Mouse (Mus musculus) midbrain, postnatal 0 days (tissue): ENCODE data around the gene Fbxo2. TPM values are rescaled to one million over a fixed set of nuclear protein-coding genes. Genes with fewer than 3 reads are reported as not detected.

Experiments used
- ATAC-seq: fragments of 200-750 bp; cut with Nextera tagmentation; 2 replicates; pipeline ENCODE4 v1.8.0; 2017; ENCODE audit warnings: moderate number of reproducible peaks, mild to moderate bottlenecking, moderate TSS enrichment, moderate library complexity; ENCODE audit not compliant: low FRiP score
- DNase-seq: peaks from one replicate; pipeline ENCODE4 v3.0.0-alpha.2; 2015; ENCODE audit warnings: low spot score
- H3K27ac ChIP-seq: fragments of 300-500 bp; sonication (generic); 2 replicates; pipeline ENCODE4 v1.5.1; 2014; ENCODE audit warnings: low read depth, mild to moderate bottlenecking, low read length, mixed read lengths
- H3K27me3 ChIP-seq: fragments of 300-500 bp; sonication (generic); 2 replicates; pipeline ENCODE4 v1.6.1; 2014; ENCODE audit warnings: low read length, control low read depth, mixed read lengths; ENCODE audit not compliant: insufficient read depth
- H3K36me3 ChIP-seq: fragments of 300-500 bp; sonication (generic); 2 replicates; pipeline ENCODE4 v1.6.1; 2014; ENCODE audit warnings: low read length, control low read depth, mixed read lengths; ENCODE audit not compliant: insufficient read depth
- H3K4me1 ChIP-seq: fragments of 300-500 bp; sonication (generic); 2 replicates; pipeline ENCODE4 v1.6.1; 2014; ENCODE audit warnings: mild to moderate bottlenecking, control low read depth, antibody characterized with exemption, low read length, mixed read lengths; ENCODE audit not compliant: insufficient read depth
- H3K4me2 ChIP-seq: fragments of 300-500 bp; sonication (generic); 2 replicates; pipeline ENCODE4 v1.6.1; 2014; ENCODE audit warnings: low read depth, mild to moderate bottlenecking, low read length, mixed read lengths; ENCODE audit not compliant: poor library complexity, severe bottlenecking
- H3K4me3 ChIP-seq: fragments of 300-500 bp; sonication (generic); 2 replicates; pipeline ENCODE4 v1.5.1; 2014; ENCODE audit warnings: low read depth, mild to moderate bottlenecking, low read length, moderate library complexity
- H3K9ac ChIP-seq: fragments of 300-500 bp; sonication (generic); replicated peaks from 2 replicates; pipeline ENCODE4 v1.6.1; 2014; ENCODE audit warnings: mild to moderate bottlenecking, low read length, moderate library complexity, mixed read lengths; ENCODE audit not compliant: poor library complexity, severe bottlenecking
- H3K9me3 ChIP-seq: fragments of 300-500 bp; sonication (generic); 2 replicates; pipeline ENCODE4 v1.6.1; 2016; ENCODE audit warnings: low read length, control low read depth
- CTCF ChIP-seq: IDR thresholded peaks from 2 replicates; pipeline ENCODE4 v1.5.1; 2016; ENCODE audit warnings: antibody characterized with exemption, mild to moderate bottlenecking
- WGBS: fragments of 180-500 bp; shearing (Covaris S2); extraction: QIAGEN DNeasy Blood & Tissue Kit; methylation state at CpG from one replicate; pipeline ENCODE4 v1.1.7; 2014; 5-methylcytosine and 5-hydroxymethylcytosine counted together
- polyA plus RNA-seq: library from polyadenylated mRNA; unstranded; fragments of >200 nt; fragmentation: Nextera tagmentation; extraction: Ambion mirVana; gene quantifications from 2 replicates; pipeline ENCODE4 v1.2.1, GENCODE M21; 2015
- total RNA-seq: library from RNA; depleted of rRNA; stranded (reverse); fragments of >200 nt; gene quantifications from 2 replicates; pipeline ENCODE4 v1.2.3, GENCODE M21; 2014

Fbxo2 gene
- total and polyA plus RNA-seq, 2 experiments from 2014 or later, result 17.0 to 17.5 TPM

DNA sequence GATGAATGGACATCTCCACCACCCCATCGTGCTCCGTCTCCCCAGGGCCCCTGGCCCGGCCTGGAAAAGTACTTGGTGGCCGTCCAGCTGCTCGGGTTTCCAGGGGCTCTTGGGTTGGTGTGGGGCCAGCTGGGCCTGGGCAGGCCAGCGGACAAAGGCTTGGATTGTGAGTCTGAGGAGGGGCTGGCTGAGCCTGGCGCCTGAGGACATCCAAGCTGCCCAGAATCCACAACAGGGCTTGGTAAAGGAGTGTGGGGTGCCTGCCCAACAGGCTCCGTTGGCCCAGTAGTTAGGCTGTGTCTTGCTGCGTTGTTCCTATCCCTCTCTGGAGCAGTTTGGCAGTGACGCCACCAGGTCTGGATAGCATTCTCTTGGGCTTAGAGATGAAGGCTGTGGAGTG, 6.0 kb downstream of the Fbxo2 start:
- Histone ChIP-seq H3K36me3 (no peaks in the 10 kb centered on the region), H3K27me3 (peaks cover 38% of the 10 kb centered on the region), H3K4me2 (no peak overlapping the region), H3K27ac (peak overlapping the region; percentile 18; the same call in 1 of the 2 replicates), H3K4me1 (peaks cover 6% of the 10 kb centered on the region; the same call in 1 of the 2 replicates), H3K9ac (no peak overlapping the region), H3K4me3 (no peak overlapping the region), H3K9me3 (no peaks in the 10 kb centered on the region)
- 11% methylated on average over 10 of the region's 10 CpGs for WGBS
- TF ChIP-seq CTCF, result no peak
- DNase-seq (peak; percentile 90), ATAC-seq (peak; percentile 74)

DNA sequence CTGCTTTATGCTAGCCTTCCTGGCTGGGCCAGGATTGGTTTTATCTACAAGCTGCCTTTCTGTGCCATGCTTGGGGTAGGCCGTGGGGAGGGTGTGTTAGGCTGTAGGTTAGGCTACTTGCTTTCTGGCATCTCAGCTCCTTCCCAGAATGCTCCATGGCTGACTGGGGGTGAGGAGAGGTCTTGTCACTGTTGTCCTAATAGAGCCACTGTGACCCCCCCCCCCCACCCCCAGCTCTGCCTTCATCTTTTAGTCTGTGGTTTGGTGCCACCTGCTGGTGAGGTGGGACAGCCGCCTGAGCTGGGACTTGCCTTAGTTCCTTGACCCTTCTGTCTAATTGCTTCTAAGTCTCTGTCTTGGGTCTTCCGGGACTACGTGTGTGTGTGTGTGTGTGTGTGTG, 6.6 kb downstream of the Fbxo2 start:
- peak; percentile 74 for DNase-seq
- Histone ChIP-seq H3K9ac (no peak overlapping the region), H3K4me2 (no peak overlapping the region), H3K4me3 (no peak overlapping the region), H3K4me1 (peaks cover 6% of the 10 kb centered on the region; the same call in 1 of the 2 replicates), H3K36me3 (no peaks in the 10 kb centered on the region), H3K9me3 (no peaks in the 10 kb centered on the region), H3K27me3 (peaks cover 38% of the 10 kb centered on the region), H3K27ac (no peak overlapping the region)
- 8% methylated on average over 4 of the region's 4 CpGs for WGBS
- ATAC-seq, result peak; percentile 8; the same call in 1 of the 2 replicates
- peak; percentile 72 for TF ChIP-seq CTCF

DNA sequence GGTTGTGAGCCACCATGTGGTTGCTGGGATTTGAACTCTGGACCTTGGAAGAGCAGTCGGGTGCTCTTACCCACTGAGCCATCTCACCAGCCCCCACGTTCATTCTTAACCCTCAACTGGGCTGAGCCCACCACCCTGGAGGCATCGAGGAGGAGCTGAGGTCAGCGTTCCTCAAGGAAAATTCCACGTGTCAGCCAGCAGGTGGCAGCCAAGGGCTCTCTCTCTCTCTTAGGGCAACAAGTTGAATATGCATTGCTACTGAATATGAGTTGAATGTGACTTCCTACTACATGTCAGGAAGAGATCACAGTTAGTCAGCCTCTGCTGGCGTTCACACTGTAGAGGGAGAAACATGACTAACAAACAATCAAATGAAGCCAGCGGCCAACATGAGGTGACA, 7.9 kb downstream of the Fbxo2 start:
- no peaks in the 10 kb centered on the region for H3K36me3 ChIP-seq
- no peak overlapping the region for H3K4me2 ChIP-seq
- H3K27ac ChIP-seq, result no peak overlapping the region
- 24% methylated on average over 7 of the region's 7 CpGs for WGBS
- peaks cover 9% of the 10 kb centered on the region; the same call in 1 of the 2 replicates for H3K4me1 ChIP-seq
- H3K4me3 ChIP-seq, result no peak overlapping the region
- DNase-seq (peak; percentile 70), ATAC-seq (no peak)
- H3K9me3 ChIP-seq, result no peaks in the 10 kb centered on the region
- peak; percentile 86 for TF ChIP-seq CTCF
- H3K9ac ChIP-seq, result no peak overlapping the region
- peaks cover 37% of the 10 kb centered on the region for H3K27me3 ChIP-seq

DNA sequence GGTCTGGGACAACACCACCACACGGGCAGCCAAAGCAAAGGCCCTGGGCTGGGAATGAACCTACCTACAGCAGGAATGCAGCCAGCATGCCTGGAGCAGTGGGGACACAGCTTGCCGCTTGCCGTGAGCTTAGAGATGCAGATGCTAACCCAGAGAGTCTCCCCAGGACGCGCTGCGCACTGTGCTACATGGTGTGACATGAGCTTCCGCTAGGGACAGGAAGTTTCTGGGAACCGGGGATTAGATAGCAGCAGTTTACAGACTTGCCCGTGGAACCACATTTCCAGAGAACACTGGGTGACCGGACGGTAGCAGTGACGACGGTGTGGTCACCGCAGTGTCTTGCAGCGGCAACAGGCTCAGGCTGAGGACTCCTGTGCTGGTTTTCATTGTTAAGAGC, 9.2 kb downstream of the Fbxo2 start:
- H3K27me3 ChIP-seq, result peaks cover 28% of the 10 kb centered on the region
- H3K27ac ChIP-seq, result no peak overlapping the region
- no peak for ATAC-seq
- H3K36me3 ChIP-seq, result no peaks in the 10 kb centered on the region
- DNase-seq, result no peak
- 27% methylated on average over 15 of the region's 15 CpGs for WGBS
- H3K4me1 ChIP-seq, result peaks cover 3% of the 10 kb centered on the region; the same call in 1 of the 2 replicates
- no peak overlapping the region for H3K4me2 ChIP-seq
- no peaks in the 10 kb centered on the region for H3K9me3 ChIP-seq
- no peak overlapping the region for H3K4me3 ChIP-seq
- peak; percentile 29; the same call in 1 of the 2 replicates for TF ChIP-seq CTCF
- H3K9ac ChIP-seq, result no peak overlapping the region

DNA sequence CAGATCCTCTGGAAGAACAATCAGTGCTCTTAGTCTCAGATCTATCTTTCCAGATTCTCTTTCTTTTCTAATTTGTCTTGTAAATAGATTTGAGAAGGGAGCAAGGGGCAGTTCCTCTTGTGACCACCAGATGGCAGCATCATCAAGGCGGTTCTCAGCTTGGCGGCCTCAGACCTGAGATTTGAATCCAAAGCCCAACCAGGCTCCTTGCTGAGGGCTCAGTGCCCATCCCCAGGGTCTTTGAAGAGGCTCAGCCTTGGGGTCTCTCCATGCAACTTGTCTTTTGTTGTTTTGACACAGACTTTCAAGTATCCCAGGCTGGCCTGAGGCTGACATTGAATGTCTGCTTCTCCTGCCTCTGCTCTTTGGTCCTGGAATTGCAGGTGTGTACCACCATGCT, 10.4 kb downstream of the Fbxo2 start:
- Histone ChIP-seq H3K9me3 (no peaks in the 10 kb centered on the region), H3K27ac (no peak overlapping the region), H3K4me2 (no peak overlapping the region), H3K36me3 (no peaks in the 10 kb centered on the region), H3K27me3 (peaks cover 20% of the 10 kb centered on the region; the same call in 1 of the 2 replicates), H3K9ac (no peak overlapping the region), H3K4me1 (peaks cover 3% of the 10 kb centered on the region; the same call in 1 of the 2 replicates), H3K4me3 (no peak overlapping the region)
- peak; percentile 99 for TF ChIP-seq CTCF
- DNase-seq (peak; percentile 63), ATAC-seq (no peak)
- 2% methylated on average over 2 of the region's 2 CpGs for WGBS

DNA sequence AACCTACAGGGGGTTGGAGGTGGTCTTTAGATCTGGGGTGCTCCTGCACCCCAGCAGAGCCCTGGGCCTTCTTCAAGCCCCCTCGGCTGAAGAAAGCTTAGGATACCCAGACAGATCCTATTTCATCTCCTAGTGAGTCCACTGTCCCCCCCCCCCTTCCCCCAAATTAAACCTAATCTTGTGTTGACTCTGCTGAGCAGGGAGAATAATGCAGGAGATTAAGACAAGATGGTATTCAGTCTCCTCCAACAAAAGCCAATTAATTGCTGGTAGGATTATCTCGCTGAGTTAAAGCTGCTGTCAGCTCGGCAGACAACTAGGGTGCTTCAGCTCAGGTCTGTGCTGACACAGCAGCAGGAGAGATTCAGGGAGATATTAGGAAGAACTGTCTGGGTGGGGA, 10.8 kb downstream of the Fbxo2 start:
- no peak for TF ChIP-seq CTCF
- H3K9me3 ChIP-seq, result no peaks in the 10 kb centered on the region
- no peak overlapping the region for H3K4me2 ChIP-seq
- no peak overlapping the region for H3K4me3 ChIP-seq
- no peak for ATAC-seq
- no peak overlapping the region for H3K27ac ChIP-seq
- H3K9ac ChIP-seq, result no peak overlapping the region
- H3K4me1 ChIP-seq, result peaks cover 3% of the 10 kb centered on the region; the same call in 1 of the 2 replicates
- no peaks in the 10 kb centered on the region for H3K36me3 ChIP-seq
- WGBS, result 20% methylated on average over 3 of the region's 3 CpGs
- no peak for DNase-seq
- H3K27me3 ChIP-seq, result peaks cover 16% of the 10 kb centered on the region
